Mouse (Mus musculus) ES-E14 (cell line): ENCODE measurements around the gene Amotl2. TPM values are rescaled to one million over a fixed set of nuclear protein-coding genes. Genes with fewer than 3 reads are reported as not detected.

ENCODE experiments used
- DNase-seq: peaks from one replicate; pipeline ENCODE4 v3.0.0-alpha.2; 2013; ENCODE audit warnings: low read depth, low spot score
- H3K27ac ChIP-seq: 2 replicates; pipeline ENCODE4 v1.5.1; 2012; ENCODE audit warnings: low read depth, mild to moderate bottlenecking, low read length, moderate library complexity, mixed read lengths; ENCODE audit not compliant: poor library complexity, insufficient read depth, severe bottlenecking
- H3K36me3 ChIP-seq: 2 replicates; pipeline ENCODE4 v1.6.1; 2012; ENCODE audit warnings: mild to moderate bottlenecking, low read length, moderate library complexity, mixed read lengths; ENCODE audit not compliant: control insufficient read depth, poor library complexity, insufficient read depth, severe bottlenecking
- H3K4me1 ChIP-seq, 2 experiments: fragments of 150-350 bp in 1 of 2; sonication (generic) in 1 of 2; 2 replicates each; pipeline ENCODE4 v1.6.1; 2012; ENCODE audit warnings: low read length in 2 of 2, mild to moderate bottlenecking in 1 of 2, mixed read lengths in 1 of 2; ENCODE audit not compliant: control insufficient read depth in 2 of 2, insufficient read depth in 2 of 2, poor library complexity in 1 of 2
- H3K4me3 ChIP-seq, 2 experiments: fragments of 150-350 bp in 1 of 2; sonication (generic) in 1 of 2; 2 replicates each; pipeline ENCODE4 v1.5.1; 2012; ENCODE audit warnings: low read length in 2 of 2, low read depth in 1 of 2, mild to moderate bottlenecking in 1 of 2, mixed read lengths in 1 of 2; ENCODE audit not compliant: insufficient read depth in 1 of 2, poor library complexity in 1 of 2, severe bottlenecking in 1 of 2
- H3K9ac ChIP-seq: 2 replicates; pipeline ENCODE4 v1.6.1; 2012; ENCODE audit warnings: low read depth, mild to moderate bottlenecking, low read length, mixed read lengths; ENCODE audit not compliant: poor library complexity, insufficient read depth, severe bottlenecking
- H3K9me3 ChIP-seq: fragments of 150-350 bp; sonication (generic); 2 replicates; pipeline ENCODE4 v1.6.1; 2012; ENCODE audit warnings: low read depth, mild to moderate bottlenecking, low read length; ENCODE audit not compliant: control insufficient read depth, insufficient read depth
- CHD2 ChIP-seq: IDR thresholded peaks from 2 replicates; pipeline ENCODE4 v1.6.1; 2014; ENCODE audit warnings: mild to moderate bottlenecking, low read depth, low read length, inconsistent platforms
- HCFC1 ChIP-seq: IDR thresholded peaks from 2 replicates; pipeline ENCODE4 v1.6.1; 2012; ENCODE audit warnings: low read length, inconsistent platforms, borderline replicate concordance; ENCODE audit not compliant: insufficient read depth
- MAFK ChIP-seq: IDR thresholded peaks from 2 replicates; pipeline ENCODE4 v1.6.1; 2014; ENCODE audit warnings: mild to moderate bottlenecking, low read depth, low read length, inconsistent platforms; ENCODE audit not compliant: insufficient read depth
- ZC3H11A ChIP-seq: IDR thresholded peaks from 2 replicates; pipeline ENCODE4 v1.6.1; 2012; ENCODE audit warnings: low read depth, mild to moderate bottlenecking, inconsistent platforms, low read length, borderline replicate concordance
- ZNF384 ChIP-seq: IDR thresholded peaks from 2 replicates; pipeline ENCODE4 v1.6.1; 2012; ENCODE audit warnings: low read depth, low read length, inconsistent platforms
- in situ Hi-C, 2 experiments: fragments of 600-800 bp; cut with MboI; formaldehyde crosslinking; loops; one replicate each; pipeline ENCODE4 v1.15.1; 2025; ENCODE audit warnings: low sequenced_read_pairs in 2 of 2, inconsistent platforms in 1 of 2; ENCODE audit not compliant: unreplicated experiment in 2 of 2
- total RNA-seq: library from RNA; depleted of rRNA; stranded (reverse); fragments of 300-350 nt; gene quantifications from 2 replicates; pipeline ENCODE4 v1.2.3, GENCODE M21; 2012; rRNA removed

The Amotl2 gene
- total RNA-seq, result 103 and 161 TPM in 2 replicates

- no peaks in the 10 kb centered on the region for H3K9me3 ChIP-seq
- in situ Hi-C loops, result no loop called here
- H3K36me3 ChIP-seq, result peaks cover 15% of the 10 kb centered on the region
- H3K4me3 ChIP-seq, result peak within 1 kb of the TSS; percentile 84 to 95
- H3K4me1 ChIP-seq, result peaks cover 9 to 21% of the 10 kb centered on the region in 2 experiments
- no peak for DNase-seq
- peak within 1 kb of the TSS; percentile 81 for H3K9ac ChIP-seq
- peak within 1 kb of the TSS; percentile 80 for H3K27ac ChIP-seq
- no peak for TF ChIP-seq MAFK
- no peak for TF ChIP-seq HCFC1
- TF ChIP-seq ZNF384, result no peak
- TF ChIP-seq ZC3H11A, result no peak
- no peak for TF ChIP-seq CHD2
These were observed at the start of gene Amotl2 for GRCm38 (mm10) chr9:102716481-102717163. TSS of gene Amotl2 (plus strand) at chr9:102716672.

DNA sequence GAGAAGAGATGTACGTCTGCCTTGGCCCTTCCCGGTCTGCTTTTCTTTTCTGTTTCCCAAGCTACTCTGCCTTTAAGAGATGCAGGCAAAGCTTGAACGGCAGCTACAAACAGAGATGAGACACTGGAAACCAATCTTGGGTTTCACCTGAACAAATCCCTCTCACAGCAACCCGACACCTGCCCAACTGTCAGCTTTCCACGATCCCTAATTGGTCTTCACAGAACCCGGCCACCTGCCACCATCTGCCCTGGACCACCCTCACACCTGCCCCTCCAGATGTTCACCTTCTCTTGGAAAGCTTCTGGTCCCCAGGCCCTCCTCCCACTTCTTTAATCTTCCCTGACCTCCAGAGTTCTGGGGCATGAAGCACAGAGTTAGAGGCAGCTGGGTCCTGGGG lies 48.4 kb upstream of the Amotl2 start:
- H3K4me3 ChIP-seq, result no peak overlapping the region
- TF ChIP-seq ZNF384 (no peak), MAFK (no peak), ZC3H11A (no peak), HCFC1 (no peak), CHD2 (no peak)
- H3K4me1 ChIP-seq, result peaks cover 2 to 9% of the 10 kb centered on the region in 2 experiments; a peak in 3 of 4 replicates
- DNase-seq, result no peak
- no peaks in the 10 kb centered on the region for H3K9me3 ChIP-seq
- no peaks in the 10 kb centered on the region for H3K36me3 ChIP-seq
- in situ Hi-C loops, result no loop called here
- H3K27ac ChIP-seq, result no peak overlapping the region
- no peak overlapping the region for H3K9ac ChIP-seq

DNA sequence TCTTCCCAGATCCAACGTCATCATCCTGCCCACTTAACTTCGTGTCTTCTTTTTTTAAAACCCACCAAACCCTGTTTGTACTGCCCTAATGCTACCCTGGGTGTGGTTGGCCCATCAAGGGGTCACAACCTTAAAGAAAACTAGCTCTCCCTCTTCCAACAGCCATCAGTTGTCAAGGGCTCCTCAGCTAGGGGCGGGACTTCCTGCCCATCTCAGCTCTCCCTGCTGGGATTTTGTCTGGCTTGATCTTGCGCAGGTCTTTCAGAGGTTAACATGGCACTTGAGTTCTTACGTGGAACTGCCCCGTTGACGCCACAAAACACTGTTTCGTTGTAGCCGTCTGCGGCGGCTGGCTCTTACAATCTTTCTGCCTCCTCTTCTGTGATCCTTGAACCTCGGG lies 47.6 kb upstream of the Amotl2 start:
- no peak overlapping the region for H3K9ac ChIP-seq
- no peak overlapping the region for H3K27ac ChIP-seq
- in situ Hi-C loops, result no loop called here
- TF ChIP-seq CHD2, result no peak
- TF ChIP-seq ZNF384, result no peak
- TF ChIP-seq MAFK, result no peak
- no peak for TF ChIP-seq ZC3H11A
- no peak for TF ChIP-seq HCFC1
- H3K4me1 ChIP-seq, result peaks cover 2 to 11% of the 10 kb centered on the region in 2 experiments; a peak in 3 of 4 replicates
- DNase-seq, result peak; percentile 28
- no peak overlapping the region for H3K4me3 ChIP-seq
- no peaks in the 10 kb centered on the region for H3K36me3 ChIP-seq
- no peaks in the 10 kb centered on the region for H3K9me3 ChIP-seq

DNA sequence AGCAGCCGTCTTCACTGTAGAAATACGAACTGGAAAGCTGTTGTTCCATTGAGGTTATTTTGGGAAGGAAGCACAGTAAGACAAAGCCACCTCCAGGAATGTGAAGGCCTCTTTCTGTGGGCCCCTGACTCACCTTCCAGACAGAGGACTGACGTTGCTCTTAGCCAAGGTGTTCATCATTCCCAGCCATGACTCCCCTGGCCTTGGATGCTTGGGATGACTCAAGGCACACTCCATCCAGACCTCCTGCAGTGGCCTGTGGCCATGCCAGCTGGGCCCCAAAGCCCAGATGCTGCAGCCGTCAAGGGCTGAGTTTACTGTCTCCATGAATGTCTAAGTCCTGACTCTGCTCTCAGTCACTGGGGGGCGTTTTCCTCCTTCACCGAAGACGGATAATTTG lies 43.1 kb upstream of the Amotl2 start:
- no peak overlapping the region for H3K27ac ChIP-seq
- no peak overlapping the region for H3K4me3 ChIP-seq
- H3K9me3 ChIP-seq, result no peaks in the 10 kb centered on the region
- TF ChIP-seq HCFC1 (no peak), ZNF384 (no peak), ZC3H11A (no peak)
- H3K9ac ChIP-seq, result no peak overlapping the region
- DNase-seq, result no peak
- no peaks in the 10 kb centered on the region for H3K36me3 ChIP-seq
- in situ Hi-C loops, result no loop called here
- peaks cover 0 to 8% of the 10 kb centered on the region in 2 experiments; a peak in 2 of 4 replicates for H3K4me1 ChIP-seq
